Mouse (Mus musculus) yolk sac, embryonic 10.5 days (tissue): Measurements from ENCODE around the gene Neurl4.
"Not testable (repeated sequence)": the region's sequence is repeated elsewhere in the genome, so short reads cannot be mapped to it uniquely, and the experiment has no call there.

Source experiments
- DNase-seq: peaks from one replicate; pipeline ENCODE4 v3.0.0-alpha.2; 2017; ENCODE audit warnings: low spot score

Gene Neurl4

DNA sequence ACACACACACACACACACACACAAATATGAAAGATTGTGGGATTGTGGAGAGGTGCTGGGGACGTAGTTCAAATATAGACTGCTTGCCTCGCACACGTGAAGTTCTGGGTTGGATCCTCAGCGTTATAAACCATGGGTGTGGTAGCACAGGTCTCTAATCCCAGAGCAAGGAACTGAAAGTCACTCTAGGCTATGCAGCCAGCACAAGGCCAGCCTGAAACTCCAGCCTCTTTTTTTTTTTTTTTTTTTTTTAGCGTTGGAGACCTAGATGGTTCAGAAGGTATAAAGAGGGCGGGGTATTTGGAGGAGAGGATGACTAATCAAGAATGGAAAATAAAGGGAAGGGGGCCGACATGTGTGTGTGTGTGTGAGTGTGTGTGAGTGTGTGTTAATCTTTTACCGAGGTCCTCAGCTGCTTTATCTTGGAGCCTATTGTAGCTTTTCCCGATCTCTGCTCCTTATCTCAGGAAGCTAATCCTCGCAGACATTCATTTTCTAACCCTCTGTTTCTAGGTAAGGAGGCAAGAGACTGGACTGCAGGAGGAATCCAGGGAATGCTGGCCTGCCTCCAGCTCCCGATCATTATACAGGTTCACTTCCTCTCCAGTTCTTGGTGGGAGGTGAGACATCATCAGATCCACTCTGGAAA is 52.5 kb downstream of the Neurl4 start:
- DNase-seq = peak; percentile 64

DNA sequence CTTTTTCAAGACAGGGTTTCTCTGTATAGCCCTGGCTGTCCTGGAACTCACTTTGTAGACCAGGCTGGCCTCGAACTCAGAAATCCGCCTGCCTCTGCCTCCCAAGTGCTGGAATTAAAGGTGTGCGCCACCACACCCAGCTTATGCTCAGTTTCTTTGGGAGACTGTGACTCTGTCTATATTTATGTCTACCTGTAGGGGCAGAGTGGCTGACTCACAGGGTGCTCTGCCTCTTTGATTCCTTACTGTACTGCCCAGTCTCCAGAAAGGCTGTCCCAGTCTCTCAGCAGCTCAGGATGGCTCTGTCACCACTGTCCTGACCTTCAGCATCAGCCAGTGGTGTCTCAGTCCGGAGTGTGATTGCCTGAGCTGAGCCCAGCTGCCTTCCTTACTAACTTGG is 54.7 kb downstream of the Neurl4 start:
- DNase-seq = not testable (repeated sequence)

GRCm38 (mm10) chr11:69956218-69956617 is 55.3 kb downstream of the Neurl4 start:
- DNase-seq = no peak

DNA sequence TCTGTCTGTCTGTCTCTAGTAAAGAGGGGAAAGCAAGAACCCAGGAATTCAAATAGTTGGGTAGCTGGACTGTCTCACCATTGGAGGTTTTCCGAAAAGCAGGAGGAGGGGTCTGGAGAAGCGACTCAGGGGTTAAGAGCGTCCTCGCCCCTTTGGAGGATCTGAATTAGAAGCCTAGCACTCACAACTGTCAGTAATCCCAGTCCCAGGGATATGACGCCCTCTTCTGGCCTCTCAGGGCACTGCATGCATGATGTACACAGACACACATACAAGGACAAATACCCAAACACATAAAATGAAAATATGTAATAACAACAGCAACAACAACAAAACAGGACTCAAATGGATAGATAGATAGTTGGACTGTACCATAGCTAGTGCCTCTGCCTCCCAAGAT is 59.7 kb downstream of the Neurl4 start:
- no peak for DNase-seq

DNA sequence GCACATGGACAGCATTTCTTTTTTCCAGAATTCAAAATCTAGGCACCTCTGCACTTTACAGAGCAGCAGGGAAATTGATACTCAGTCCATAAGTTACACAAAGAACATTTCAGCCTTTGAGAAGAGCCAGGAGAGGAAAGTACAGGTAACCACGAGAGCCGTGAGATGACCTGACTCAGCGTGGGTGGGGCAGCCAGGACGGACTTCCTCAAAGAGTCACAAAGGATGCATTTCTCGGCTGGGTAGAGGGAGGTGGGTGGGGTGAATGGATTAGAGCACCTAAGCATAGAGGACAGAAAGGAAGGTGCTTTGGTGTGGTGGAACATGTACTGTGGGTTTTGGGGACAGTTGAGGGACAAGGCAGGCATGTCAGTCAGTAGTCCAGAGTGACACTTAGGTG is 61.0 kb downstream of the Neurl4 start:
- DNase-seq = no peak
